Mouse (Mus musculus): ENCODE data around the gene Gm49388.
A peak's percentile ranks its signal among the peaks of the same experiment; 100 is the strongest.
"Not testable (repeated sequence)": the region's sequence is repeated elsewhere in the genome, so short reads cannot be mapped to it uniquely, and the experiment has no call there.

Gene Gm49388

DNA sequence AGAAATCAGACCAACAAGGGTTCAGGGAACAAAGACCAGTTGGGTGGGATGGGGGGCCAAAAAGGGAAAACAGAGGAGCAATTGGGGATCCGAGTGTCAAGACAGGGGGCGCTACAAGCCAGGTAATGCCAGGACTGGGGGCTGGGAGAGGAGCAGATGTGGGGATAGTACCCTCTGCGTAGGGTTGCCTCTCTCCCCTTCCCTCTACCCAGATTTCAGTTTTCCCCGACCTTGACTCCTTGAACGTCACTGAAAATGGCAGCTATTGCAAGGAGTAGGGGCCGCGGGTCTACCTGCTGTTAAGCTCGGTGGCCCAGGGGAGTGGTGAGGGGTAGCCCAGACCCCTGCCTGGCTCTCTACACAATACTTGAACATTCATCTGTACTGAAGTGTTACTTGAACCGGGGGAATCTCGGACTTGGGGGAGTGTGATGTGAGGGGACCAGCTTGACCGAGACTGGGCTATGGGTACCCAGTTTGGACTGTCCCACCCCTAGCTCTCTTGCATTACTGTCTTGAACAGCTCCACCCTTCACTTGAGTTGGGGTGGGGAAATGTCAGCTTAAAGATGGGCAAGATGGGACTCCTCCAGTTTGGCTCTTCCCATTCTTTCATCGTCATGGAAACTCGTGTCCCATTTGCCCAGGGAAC, 16.9 kb upstream of the Gm49388 start:
- peak; percentile 8 for DNase-seq (ENCODE audit: low spot score)

DNA sequence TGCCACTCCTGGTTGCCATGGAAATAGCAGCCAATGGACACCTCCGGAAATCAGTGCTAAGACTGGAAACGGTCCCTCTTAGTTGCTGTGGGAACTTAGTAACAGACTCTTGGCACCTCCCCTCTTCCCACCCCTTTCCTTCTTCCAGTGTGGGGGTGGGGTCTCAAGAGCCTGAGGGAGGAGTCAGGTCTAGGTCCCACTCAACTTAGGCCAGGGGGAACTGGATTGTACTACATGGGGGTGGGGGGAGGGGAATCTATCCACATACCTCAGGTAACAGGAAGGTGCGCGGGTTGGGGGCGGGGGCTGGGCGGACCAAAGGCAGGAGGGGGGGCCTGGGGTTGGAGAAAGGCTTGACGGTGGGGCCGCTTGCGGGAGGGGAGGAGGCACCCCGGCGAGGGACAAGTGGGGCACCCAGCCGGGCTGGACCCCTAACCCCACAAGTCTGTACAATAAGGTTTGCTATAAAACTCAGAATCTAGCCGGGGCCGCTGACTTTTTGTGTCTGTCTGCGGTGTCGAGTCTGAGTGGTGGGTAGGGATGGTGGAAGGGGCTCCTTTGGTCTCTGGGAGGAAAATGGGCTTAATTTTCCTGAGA, 16.3 kb upstream of the Gm49388 start:
- DNase-seq (ENCODE audit: low spot score), result peak; percentile 98

- peak; percentile 87 for DNase-seq (ENCODE audit: low spot score)
Observed at GRCm38 (mm10) chr7:127769651-127770038, 15.8 kb upstream of the Gm49388 start, which contains the start of gene Orai3. Gene Orai3, plus strand, starts transcription at chr7:127769815.

- peak; percentile 55 for DNase-seq (ENCODE audit: low spot score)
Observed at GRCm38 (mm10) chr7:127770039-127770905, 15.1 kb upstream of the Gm49388 start.

DNA sequence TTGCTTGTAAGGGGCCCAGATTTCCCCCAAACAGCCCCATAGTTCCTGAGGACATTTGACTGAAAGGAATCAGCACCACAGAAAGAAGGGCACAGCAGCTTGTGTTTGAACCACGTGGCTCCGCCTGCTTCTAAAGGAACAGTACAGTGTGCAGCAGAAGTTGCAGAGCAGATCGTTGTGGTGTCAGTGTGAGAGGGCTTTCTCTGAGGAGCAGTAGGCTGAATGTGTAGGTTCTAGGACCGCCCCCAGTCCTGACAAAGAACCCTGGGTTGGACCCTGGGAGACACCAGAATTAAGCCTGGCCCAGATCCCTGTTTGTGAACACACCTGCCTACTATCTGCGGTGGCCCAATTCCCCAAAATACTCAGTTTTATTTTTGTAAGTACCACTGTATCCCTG, 14.1 kb upstream of the Gm49388 start:
- DNase-seq (ENCODE audit: low spot score), result no peak

GRCm38 (mm10) chr7:127772080-127772479, 13.3 kb upstream of the Gm49388 start:
- DNase-seq (ENCODE audit: low spot score), result no peak

DNA sequence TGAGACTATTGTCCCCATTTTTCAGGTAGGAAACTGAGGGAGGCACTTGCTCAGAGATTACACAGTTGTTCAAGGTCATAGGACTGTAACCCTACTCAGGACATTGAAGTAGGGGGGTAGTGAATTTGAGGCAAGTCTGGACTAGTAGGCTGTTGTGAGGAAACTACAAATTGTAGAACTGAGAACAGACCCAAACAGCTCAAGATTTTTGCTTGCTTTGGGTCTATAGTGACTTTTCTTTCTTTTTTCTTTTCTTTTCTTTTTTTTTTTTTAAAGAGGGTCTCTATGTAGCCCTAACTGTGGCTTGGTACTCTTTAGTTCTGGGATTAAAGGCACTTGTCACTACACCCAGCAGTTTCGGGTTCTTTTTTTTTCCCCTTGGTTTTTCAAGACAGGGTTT, 12.9 kb upstream of the Gm49388 start:
- no peak for DNase-seq (ENCODE audit: low spot score)

- DNase-seq (ENCODE audit: low spot score), result peak; percentile 87
Observed at GRCm38 (mm10) chr7:127773664-127774384, 11.6 kb upstream of the Gm49388 start.

- DNase-seq (ENCODE audit: low spot score), result not testable (repeated sequence)
Observed at GRCm38 (mm10) chr7:127775837-127776236, 9.6 kb upstream of the Gm49388 start.

DNA sequence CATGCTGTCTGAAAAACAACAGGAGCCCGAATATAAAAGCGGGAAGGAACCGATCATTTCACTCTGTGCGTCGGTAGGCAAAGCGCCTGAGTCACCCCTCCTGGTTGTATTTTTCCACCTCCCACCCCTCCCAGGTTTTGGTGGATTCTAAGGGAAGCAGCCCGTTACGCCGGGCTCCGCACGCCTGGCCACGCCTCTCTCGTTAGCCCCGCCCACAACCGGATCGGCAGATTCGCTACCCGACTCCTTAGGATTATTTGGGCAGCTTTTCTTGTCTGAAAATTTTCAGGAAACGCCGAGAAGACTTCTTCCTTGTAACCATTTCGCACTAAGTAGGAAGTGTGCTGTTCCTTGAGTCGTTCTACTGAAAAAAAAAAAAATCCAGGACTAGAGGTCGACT, 9.0 kb upstream of the Gm49388 start, which contains the start of gene Setd1a:
TSS of gene Setd1a (plus strand) at position 245 of the 400 bp plus-strand sequence.
- DNase-seq (ENCODE audit: low spot score), result peak; percentile 89

GRCm38 (mm10) chr7:127776878-127777473, 8.4 kb upstream of the Gm49388 start:
- peak; percentile 97 for DNase-seq (ENCODE audit: low spot score)

GRCm38 (mm10) chr7:127777474-127778266, 7.7 kb upstream of the Gm49388 start:
- DNase-seq (ENCODE audit: low spot score), result peak; percentile 72

DNA sequence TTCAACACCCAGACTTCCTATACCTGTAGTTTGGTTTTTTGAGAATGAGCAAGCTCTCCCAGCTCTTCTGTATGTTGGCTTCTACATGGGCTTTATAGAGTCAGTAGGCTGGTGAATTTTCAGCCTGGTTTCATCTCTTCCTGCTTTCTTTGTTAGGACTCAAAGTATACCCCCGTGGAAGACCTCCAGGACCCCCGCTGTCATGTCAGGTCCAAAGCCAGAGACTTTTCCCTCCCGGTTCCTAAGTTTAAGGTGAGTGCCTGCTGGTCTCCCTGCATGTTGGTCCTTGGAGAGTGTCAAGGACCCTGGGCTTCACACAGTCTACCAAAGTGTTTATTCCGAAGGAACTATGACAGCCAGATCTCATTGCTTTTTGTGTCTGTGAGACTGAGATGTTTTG, 7.1 kb upstream of the Gm49388 start:
- DNase-seq (ENCODE audit: low spot score), result no peak

DNA sequence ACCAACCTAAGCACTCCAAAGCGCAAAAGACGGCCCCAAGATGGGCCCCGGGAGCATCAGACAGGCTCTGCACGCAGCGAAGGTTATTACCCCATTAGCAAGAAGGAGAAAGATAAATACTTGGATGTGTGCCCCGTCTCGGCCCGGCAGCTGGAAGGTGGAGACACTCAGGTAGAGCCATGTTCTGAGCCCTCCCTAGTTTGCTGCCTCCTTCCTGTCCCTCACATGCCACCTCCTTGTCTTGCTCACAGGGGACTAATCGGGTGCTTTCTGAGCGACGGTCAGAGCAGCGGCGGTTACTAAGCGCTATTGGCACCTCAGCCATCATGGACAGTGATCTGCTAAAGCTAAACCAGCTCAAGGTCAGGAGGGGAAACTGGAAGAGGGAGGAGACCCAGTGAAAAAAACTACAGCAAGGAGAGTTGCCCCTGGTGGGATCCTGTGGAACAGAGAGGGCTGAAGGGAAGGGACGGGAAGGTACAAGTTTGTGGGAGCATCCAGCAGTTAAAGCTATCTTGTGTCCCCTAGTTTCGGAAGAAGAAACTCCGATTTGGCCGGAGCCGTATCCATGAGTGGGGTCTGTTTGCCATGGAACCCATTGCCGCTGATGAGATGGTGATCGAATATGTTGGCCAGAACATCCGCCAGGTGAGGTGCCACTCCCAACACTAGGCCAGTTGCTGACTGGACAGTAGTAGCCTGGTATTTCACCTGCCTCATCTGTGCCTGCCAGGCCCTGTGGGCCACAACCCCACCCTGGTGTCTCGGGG, 11.9 kb downstream of the Gm49388 start:
- DNase-seq (ENCODE audit: low spot score), result no peak

- no peak for DNase-seq (ENCODE audit: low spot score)
Observed at GRCm38 (mm10) chr7:127798591-127798990, 13.2 kb downstream of the Gm49388 start.

- DNase-seq (ENCODE audit: low spot score), result no peak
Observed at GRCm38 (mm10) chr7:127799211-127799610, 13.8 kb downstream of the Gm49388 start.

DNA sequence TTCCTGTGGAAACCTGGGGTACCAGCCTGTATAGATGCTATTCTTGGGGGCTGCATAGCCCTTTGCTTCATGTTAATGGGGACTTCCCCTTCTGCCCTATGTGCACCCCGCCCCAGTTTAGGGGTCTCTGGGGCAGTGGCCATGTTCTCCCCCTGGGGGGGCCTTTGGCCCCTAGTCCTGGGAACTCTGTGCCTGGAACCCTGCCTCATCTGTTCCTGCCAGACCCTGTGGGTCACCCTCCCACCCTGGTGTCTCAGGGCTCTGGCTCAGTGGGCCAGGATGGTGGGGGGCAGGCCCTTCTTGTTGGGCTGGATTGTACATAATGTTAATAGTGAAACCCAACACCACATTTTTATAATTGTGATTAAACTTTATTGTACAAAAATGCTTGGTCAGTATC, 14.3 kb downstream of the Gm49388 start:
- no peak for DNase-seq (ENCODE audit: low spot score)

DNA sequence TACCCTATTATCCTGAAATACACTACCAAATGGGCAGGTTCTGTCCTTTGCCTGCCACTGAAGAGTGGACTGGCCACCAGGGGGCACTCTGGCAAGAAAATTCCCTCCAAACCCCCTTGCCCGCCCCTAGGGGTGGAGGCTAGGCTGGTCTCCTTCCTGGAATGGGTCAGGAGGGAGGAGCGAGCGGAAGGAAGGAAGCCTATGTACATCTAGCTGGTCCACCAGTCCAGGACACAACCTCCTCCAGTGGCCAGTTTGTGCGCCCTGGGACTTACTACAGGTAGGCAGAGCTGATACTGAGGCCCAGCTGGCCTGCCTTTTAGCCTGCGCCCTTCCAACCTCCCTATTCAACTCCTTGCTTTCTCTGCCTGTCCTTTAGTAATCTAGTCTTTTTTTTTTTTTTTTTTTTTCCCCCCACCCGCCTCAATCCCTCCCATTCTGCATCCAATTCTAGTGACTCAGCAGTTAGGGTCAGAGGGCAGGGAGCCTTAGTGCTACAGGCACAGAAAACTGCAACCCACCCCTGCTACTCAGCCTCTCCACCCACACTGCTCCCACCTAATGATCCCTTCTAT, 15.1 kb downstream of the Gm49388 start, which contains the start of gene Hsd3b7:
TSS of gene Hsd3b7 (plus strand) at position 170 of the 575 bp plus-strand sequence.
- DNase-seq (ENCODE audit: low spot score), result peak; percentile 94

GRCm38 (mm10) chr7:127801010-127801621, 15.7 kb downstream of the Gm49388 start:
- no peak for DNase-seq (ENCODE audit: low spot score)

Measured in embryo, embryonic 10.5 days (tissue).